ENCODE assay signal across 9 mouse cellular contexts in genomic region chr16:71247516-71248139, GRCm38 (mm10).
DNase-seq lines count a peak whose midpoint lies in the region; ATAC-seq and TF ChIP-seq lines count a peak whose summit lies in the region.
"Had no signal": no experiment of that assay in that cellular context is flagged by ENCODE, and none has a peak within 500 bp of the region (broad histone marks: within the 10 kb centered on the region; RNA-seq: fewer than 3 reads in every experiment).

No protein-coding gene starts in this region.

- H3K4me3 ChIP-seq in E14TG2a.4 (replicated peaks; ENCODE audit: low read length): no peak overlapping the region
- no peak overlapping the region for H3K4me3 ChIP-seq in forebrain, postnatal 0 days (ENCODE audit: low read depth, low read length)
- H3K4me3 ChIP-seq: liver, embryonic 15.5 days had no signal

- no peaks in the 10 kb centered on the region for H3K27me3 ChIP-seq in E14TG2a.4 (ENCODE audit: insufficient read depth, low read length)
- H3K27me3 ChIP-seq in forebrain, postnatal 0 days (ENCODE audit: insufficient read depth, low read length): no peaks in the 10 kb centered on the region
- H3K27me3 ChIP-seq: liver, embryonic 15.5 days had no signal

- H3K36me3 ChIP-seq in E14TG2a.4 (ENCODE audit: insufficient read depth, low read length): no peaks in the 10 kb centered on the region
- H3K36me3 ChIP-seq in forebrain, postnatal 0 days (ENCODE audit: insufficient read depth): no peaks in the 10 kb centered on the region
- H3K36me3 ChIP-seq: liver, embryonic 15.5 days had no signal

- H3K4me1 ChIP-seq in E14TG2a.4 (replicated peaks; ENCODE audit: low read depth, low read length): no peaks in the 10 kb centered on the region
- H3K4me1 ChIP-seq in forebrain, postnatal 0 days (ENCODE audit: insufficient read depth): no peaks in the 10 kb centered on the region
- H3K4me1 ChIP-seq: liver, embryonic 15.5 days had no signal

- 38% methylated on average over 9 of the region's 9 CpGs for WGBS in forebrain, postnatal 0 days

- H3K9ac ChIP-seq in forebrain, postnatal 0 days: no peak overlapping the region
- H3K9ac ChIP-seq: liver, embryonic 15.5 days had no signal

- peak; percentile 6 for DNase-seq in cerebellum, adult 11 months
- peak; percentile 13 for DNase-seq in c-Kit-positive CD71-positive TER-119-positive erythroid progenitor cells, embryonic 14.5 days (ENCODE audit: low spot score)
- peak; percentile 93 for DNase-seq in forebrain, postnatal 0 days
- peak; percentile 37 to 88 for DNase-seq in layer of hippocampus, adult 18-20 months (ENCODE audit: low spot score in 2 of 2)
- DNase-seq in lung, postnatal 36 days: peak; percentile 30
- peak; percentile 90 for DNase-seq in right cerebral cortex, postnatal 4 days

- ATAC-seq in cerebellum, adult (ENCODE audit: insufficient number of reproducible peaks, low FRiP score, low TSS enrichment): no peak
- peak; percentile 66 for ATAC-seq in forebrain, postnatal 0 days

- H3K4me2 ChIP-seq in forebrain, postnatal 0 days (ENCODE audit: low read depth): no peak overlapping the region
- H3K4me2 ChIP-seq: liver, embryonic 15.5 days had no signal

- H3K27ac ChIP-seq in forebrain, postnatal 0 days (ENCODE audit: low read depth, low read length): no peak overlapping the region
- H3K27ac ChIP-seq: liver, embryonic 15.5 days had no signal

- TF ChIP-seq CTCF in E14TG2a.4 (conservative IDR thresholded peaks at IDR 0.05; ENCODE audit: low read length): peak; percentile 19; the same call in 1 of the 2 replicates
- TF ChIP-seq CTCF in forebrain, postnatal 0 days (IDR thresholded peaks at IDR 0.05; ENCODE audit: low read depth): peak; percentile 76

- H3K9me3 ChIP-seq in E14TG2a.4 (ENCODE audit: low read length): no peaks in the 10 kb centered on the region
- H3K9me3 ChIP-seq in forebrain, postnatal 0 days (ENCODE audit: low read length): no peaks in the 10 kb centered on the region
- H3K9me3 ChIP-seq: liver, embryonic 15.5 days had no signal

Comparison
In these comparisons a context has a peak if more than half of its experiments do, and no peak if none do; other contexts are left out.
1. DNase-seq: peak in every context shown above with its lines; median percentile 93 in forebrain, postnatal 0 days; 90 in right cerebral cortex, postnatal 4 days; 62 in layer of hippocampus, adult 18-20 months; 30 in lung, postnatal 36 days; 13 in c-Kit-positive CD71-positive TER-119-positive erythroid progenitor cells, embryonic 14.5 days; 6 in cerebellum, adult 11 months.